In the genomic region with DNA sequence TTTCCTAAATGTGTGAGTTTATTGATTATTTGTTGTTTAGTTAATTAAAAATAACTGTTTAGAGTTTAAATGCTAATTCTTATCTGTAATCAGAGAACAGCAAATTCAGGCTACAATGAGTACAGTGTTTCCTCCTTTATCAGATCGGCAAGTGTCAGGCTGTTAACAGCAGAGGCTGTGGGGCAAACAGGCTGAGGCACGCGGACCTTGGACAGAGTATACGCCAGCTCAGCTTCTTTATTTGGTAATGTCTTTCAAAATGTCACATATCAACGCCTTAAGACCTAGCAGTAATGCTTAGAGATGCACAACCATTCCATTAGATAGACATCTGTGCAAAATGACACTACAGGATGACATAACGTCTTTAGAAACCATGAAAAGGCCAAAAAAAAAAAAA, we compare ENCODE assay signal across 8 mouse cellular contexts. TPM values are rescaled to one million over a fixed set of nuclear protein-coding genes. Genes with fewer than 3 reads are reported as not detected.
DNase-seq lines count a peak whose midpoint lies in the region; ATAC-seq and TF ChIP-seq lines count a peak whose summit lies in the region.
"Had no signal": no experiment of that assay in that cellular context is flagged by ENCODE, and none has a peak within 500 bp of the region (broad histone marks: within the 10 kb centered on the region; RNA-seq: fewer than 3 reads in every experiment).

No protein-coding gene starts in this region.

- no peak for TF ChIP-seq EP300 in heart, postnatal 0 days (IDR thresholded peaks at IDR 0.05; ENCODE audit: low read depth)

- TF ChIP-seq CTCF in left cerebral cortex, adult 2 months (IDR thresholded peaks at IDR 0.05): no peak
- no peak for TF ChIP-seq CTCF in heart, postnatal 0 days (IDR thresholded peaks at IDR 0.05; ENCODE audit: low read depth)

- H3K4me1 ChIP-seq in embryonic facial prominence, embryonic 10.5 days: peaks cover 32% of the 10 kb centered on the region
- peaks cover 24% of the 10 kb centered on the region for H3K4me1 ChIP-seq in heart, postnatal 0 days (ENCODE audit: control insufficient read depth, insufficient read depth)
- H3K4me1 ChIP-seq in midbrain, embryonic 14.5 days (ENCODE audit: control insufficient read depth, insufficient read depth, low read length): 0 out of 2 replicates have a peak, but pooled peaks cover 10% of the 10 kb centered on the region

- H3K36me3 ChIP-seq in embryonic facial prominence, embryonic 10.5 days (replicated peaks): peaks cover 10% of the 10 kb centered on the region
- H3K36me3 ChIP-seq in heart, postnatal 0 days (replicated peaks; ENCODE audit: control insufficient read depth, insufficient read depth, low read length): peaks cover 9% of the 10 kb centered on the region
- no peaks in the 10 kb centered on the region for H3K36me3 ChIP-seq in midbrain, embryonic 14.5 days (ENCODE audit: control insufficient read depth, insufficient read depth, low read length)

- intact Hi-C loops in left cerebral cortex, adult 2 months (cut with DNase I): loop anchor here (2.0 kb wide), 1 partner anchor 45 kb away; no protein-coding TSS in a partner anchor
- intact Hi-C loops in left cerebral cortex, postnatal 36 days (cut with DNase I): loop anchor here (2.0 to 5.0 kb wide), 2 partner anchors 43 to 79 kb away; no protein-coding TSS in a partner anchor

- DNase-seq in left cerebral cortex, adult 2 months (ENCODE audit: extremely low spot score in 1 of 2, low spot score in 2 of 2): no peak
- DNase-seq in left cerebral cortex, postnatal 36 days (ENCODE audit: low spot score in 2 of 2): no peak
- DNase-seq in embryonic facial prominence, embryonic 10.5 days (ENCODE audit: low spot score): no peak
- DNase-seq in heart, postnatal 0 days (ENCODE audit: low spot score): no peak
- no peak for DNase-seq in midbrain, embryonic 14.5 days
- DNase-seq in layer of hippocampus, adult 9-10 months (ENCODE audit: low spot score): no peak
- no peak for DNase-seq in cerebellum, adult 9-11 months

- H3K9ac ChIP-seq in heart, postnatal 0 days (replicated peaks; ENCODE audit: low read depth, low read length): no peak overlapping the region
- H3K9ac ChIP-seq in midbrain, embryonic 14.5 days (replicated peaks; ENCODE audit: low read length): no peak overlapping the region; the same call in 1 of the 2 replicates

- H3K4me2 ChIP-seq in heart, postnatal 0 days (ENCODE audit: low read depth, low read length): peak overlapping the region; percentile 82
- H3K4me2 ChIP-seq in midbrain, embryonic 14.5 days (ENCODE audit: low read length): peak overlapping the region; percentile 82; the same call in 1 of the 2 replicates

- peak overlapping the region; percentile 44; the same call in 1 of the 2 replicates for H3K4me3 ChIP-seq in left cerebral cortex, adult 2 months
- H3K4me3 ChIP-seq in embryonic facial prominence, embryonic 10.5 days: peak overlapping the region; percentile 81; the same call in 1 of the 2 replicates
- H3K4me3 ChIP-seq in heart, postnatal 0 days (ENCODE audit: low read depth, low read length): no peak overlapping the region
- no peak overlapping the region for H3K4me3 ChIP-seq in midbrain, embryonic 14.5 days (replicated peaks; ENCODE audit: low read depth, low read length)

- no peak overlapping the region for H3K27ac ChIP-seq in left cerebral cortex, adult 2 months
- H3K27ac ChIP-seq in embryonic facial prominence, embryonic 10.5 days (replicated peaks): no peak overlapping the region
- peak overlapping the region; percentile 90; the same call in 1 of the 2 replicates for H3K27ac ChIP-seq in heart, postnatal 0 days (ENCODE audit: low read depth)
- no peak overlapping the region for H3K27ac ChIP-seq in midbrain, embryonic 14.5 days (replicated peaks; ENCODE audit: low read depth, low read length)

- no peak for ATAC-seq in heart, postnatal 0 days (ENCODE audit: insufficient read depth, low read depth)
- ATAC-seq in midbrain, embryonic 14.5 days (ENCODE audit: low FRiP score, low TSS enrichment): no peak

- H3K27me3 ChIP-seq in embryonic facial prominence, embryonic 10.5 days (replicated peaks; ENCODE audit: low read depth, poor library complexity, severe bottlenecking): no peaks in the 10 kb centered on the region
- no peaks in the 10 kb centered on the region for H3K27me3 ChIP-seq in heart, postnatal 0 days (ENCODE audit: control insufficient read depth, insufficient read depth, low read length)
- H3K27me3 ChIP-seq in midbrain, embryonic 14.5 days (ENCODE audit: control insufficient read depth, insufficient read depth, low read length): no peaks in the 10 kb centered on the region

- 63% methylated on average over 6 of the region's 6 CpGs for WGBS in embryonic facial prominence, embryonic 10.5 days
- 32% methylated on average over 6 of the region's 6 CpGs for WGBS in heart, postnatal 0 days
- 73% methylated on average over 6 of the region's 6 CpGs for WGBS in midbrain, embryonic 14.5 days

- no peaks in the 10 kb centered on the region for H3K9me3 ChIP-seq in embryonic facial prominence, embryonic 10.5 days
- H3K9me3 ChIP-seq in heart, postnatal 0 days (replicated peaks; ENCODE audit: control insufficient read depth, low read length): no peaks in the 10 kb centered on the region
- H3K9me3 ChIP-seq in midbrain, embryonic 14.5 days (ENCODE audit: control insufficient read depth, low read length): no peaks in the 10 kb centered on the region

RNA-seq across cellular contexts. Expression of gene Mfge8, which starts 0.7 kb away (rescaled TPM):
- total RNA-seq in left cerebral cortex, adult 2 months (2021): 100 to 1,000 TPM; 190 to 199 TPM
- total RNA-seq in left cerebral cortex, postnatal 36 days (2021): 100 to 1,000 TPM; 185 to 203 TPM
- 131 and 134 TPM in 2 replicates for polyA plus RNA-seq in embryonic facial prominence, embryonic 10.5 days (2016; fragmentation: Nextera tagmentation; extraction: Ambion mirVana)
- total RNA-seq in heart, postnatal 0 days (2014; rRNA removed; ENCODE audit: low replicate concordance): 272 and 285 TPM in 2 replicates
- polyA plus RNA-seq in heart, postnatal 0 days (2015; fragmentation: Nextera tagmentation; extraction: Ambion mirVana): 244 and 250 TPM in 2 replicates
- 93.5 and 112 TPM in 2 replicates for polyA plus RNA-seq in midbrain, embryonic 14.5 days (2014; fragmentation: Nextera tagmentation; extraction: Ambion mirVana)

RNA-seq across cellular contexts. Expression of gene Hapln3, which starts 18.7 kb away (rescaled TPM):
- 1 to 10 TPM; 1.4 to 1.9 TPM for total RNA-seq in left cerebral cortex, adult 2 months (2021)
- 1 to 10 TPM; 1.2 to 3.2 TPM for total RNA-seq in left cerebral cortex, postnatal 36 days (2021)
- polyA plus RNA-seq in embryonic facial prominence, embryonic 10.5 days (2016; fragmentation: Nextera tagmentation; extraction: Ambion mirVana): 2.3 TPM in 2 replicates
- 2.0 TPM in 1 of 2 replicates, not detected in the other for total RNA-seq in heart, postnatal 0 days (2014; rRNA removed; ENCODE audit: low replicate concordance)
- polyA plus RNA-seq in heart, postnatal 0 days (2015; fragmentation: Nextera tagmentation; extraction: Ambion mirVana): 0.40 and 0.55 TPM in 2 replicates
- 1.3 and 1.7 TPM in 2 replicates for polyA plus RNA-seq in midbrain, embryonic 14.5 days (2014; fragmentation: Nextera tagmentation; extraction: Ambion mirVana)
- total RNA-seq: common myeloid progenitor, adult 5-6 weeks had no signal

Comparison
In these comparisons a context has a peak if more than half of its experiments do, and no peak if none do; other contexts are left out.
1. H3K4me3 ChIP-seq: peak in left cerebral cortex, adult 2 months (single experiment) and embryonic facial prominence, embryonic 10.5 days (single experiment); none in heart, postnatal 0 days (single experiment) and midbrain, embryonic 14.5 days (single experiment).